Mouse (Mus musculus): ENCODE measurements at regions not wholly inside any gene's neighbourhood (a gene's known extent, or its start where the extent isn't known, plus 50 kb on each side); places are given as distances from the start of the nearest gene placed in this dataset.
"Not testable (repeated sequence)": the region's sequence is repeated elsewhere in the genome, so short reads cannot be mapped to it uniquely, and the experiment has no call there.

DNA sequence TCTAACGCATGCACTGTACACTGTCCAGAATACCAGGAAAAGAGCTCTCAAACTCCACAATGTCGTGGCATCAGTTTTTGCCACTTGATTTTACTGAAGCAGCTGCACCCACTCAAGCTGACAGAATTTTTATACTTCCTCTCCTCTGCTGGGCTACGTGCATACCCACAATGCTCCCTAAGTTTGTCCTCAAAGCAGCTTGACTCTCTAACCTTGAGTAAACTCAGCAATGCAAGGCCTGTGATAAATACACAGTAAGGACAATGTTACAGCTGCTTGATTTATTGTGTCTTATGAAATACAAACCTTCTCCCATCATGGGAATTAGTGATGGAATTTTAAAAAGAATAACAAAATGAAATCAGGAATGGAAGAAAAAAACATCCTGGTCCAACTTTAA is 129.7 kb downstream of the Trmt11 start:
- no peak overlapping the region for H3K4me3 ChIP-seq (replicated peaks)
- no peaks in the 10 kb centered on the region for H3K27me3 ChIP-seq
- no peak overlapping the region for H3K9ac ChIP-seq (replicated peaks)
- H3K4me2 ChIP-seq (replicated peaks): no peak overlapping the region
- no peak overlapping the region for H3K27ac ChIP-seq
- H3K9me3 ChIP-seq: no peaks in the 10 kb centered on the region
- ATAC-seq: no peak
- 84% methylated on average over 3 of the region's 3 CpGs for WGBS
- no peaks in the 10 kb centered on the region for H3K4me1 ChIP-seq (replicated peaks)
- no peaks in the 10 kb centered on the region for H3K36me3 ChIP-seq

DNA sequence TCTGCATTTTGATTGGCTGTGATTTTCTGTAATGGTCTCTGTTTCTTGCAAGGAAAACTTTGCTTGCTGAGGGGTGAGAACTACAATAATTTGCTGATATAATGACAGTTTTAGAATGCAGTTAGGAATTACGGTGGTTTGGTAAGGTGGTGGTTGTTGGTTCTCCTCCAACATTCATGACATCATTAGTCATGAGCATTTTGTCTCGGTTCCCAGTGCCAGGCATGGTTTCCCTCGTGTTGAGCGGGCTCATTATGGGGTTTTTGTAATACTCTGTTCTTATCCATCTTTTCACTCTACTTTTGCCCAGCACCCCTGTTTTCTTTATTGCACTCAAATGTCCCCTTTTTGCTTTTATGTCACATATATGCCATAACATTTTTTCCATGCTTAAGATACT is 149.9 kb downstream of the Trmt11 start:
- no peak for ATAC-seq
- Histone ChIP-seq H3K9ac (replicated peaks) (no peak overlapping the region), H3K27ac (no peak overlapping the region), H3K4me3 (replicated peaks) (no peak overlapping the region), H3K27me3 (no peaks in the 10 kb centered on the region), H3K4me2 (replicated peaks) (no peak overlapping the region), H3K36me3 (no peaks in the 10 kb centered on the region), H3K4me1 (replicated peaks) (no peaks in the 10 kb centered on the region), H3K9me3 (no peaks in the 10 kb centered on the region)
- 93% methylated on average over 4 of the region's 4 CpGs for WGBS

DNA sequence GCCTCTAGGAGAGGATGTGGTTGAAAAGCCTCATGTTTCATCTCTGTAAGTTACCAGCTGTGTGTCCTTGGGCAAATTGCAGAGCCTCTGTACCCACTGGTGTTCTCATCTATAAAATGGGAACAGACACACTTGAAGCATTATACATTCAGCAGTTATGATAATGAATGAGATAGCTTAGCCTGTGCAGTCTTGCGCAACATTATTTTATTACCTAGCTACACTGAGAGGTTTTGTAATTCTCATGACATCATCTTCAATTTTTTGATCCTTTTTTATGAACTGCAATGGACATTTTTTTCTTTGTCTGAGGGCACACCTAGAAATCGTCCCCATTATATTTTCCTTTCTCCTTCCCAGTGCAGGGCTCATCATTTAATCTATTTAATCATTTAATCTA is 153.5 kb downstream of the Trmt11 start:
- ATAC-seq: no peak
- Histone ChIP-seq H3K27me3 (no peaks in the 10 kb centered on the region), H3K27ac (no peak overlapping the region), H3K4me3 (replicated peaks) (no peak overlapping the region), H3K36me3 (no peaks in the 10 kb centered on the region), H3K4me2 (replicated peaks) (no peak overlapping the region), H3K4me1 (replicated peaks) (no peaks in the 10 kb centered on the region), H3K9me3 (no peaks in the 10 kb centered on the region), H3K9ac (replicated peaks) (no peak overlapping the region)
- 84% methylated on average over 2 of the region's 2 CpGs for WGBS

DNA sequence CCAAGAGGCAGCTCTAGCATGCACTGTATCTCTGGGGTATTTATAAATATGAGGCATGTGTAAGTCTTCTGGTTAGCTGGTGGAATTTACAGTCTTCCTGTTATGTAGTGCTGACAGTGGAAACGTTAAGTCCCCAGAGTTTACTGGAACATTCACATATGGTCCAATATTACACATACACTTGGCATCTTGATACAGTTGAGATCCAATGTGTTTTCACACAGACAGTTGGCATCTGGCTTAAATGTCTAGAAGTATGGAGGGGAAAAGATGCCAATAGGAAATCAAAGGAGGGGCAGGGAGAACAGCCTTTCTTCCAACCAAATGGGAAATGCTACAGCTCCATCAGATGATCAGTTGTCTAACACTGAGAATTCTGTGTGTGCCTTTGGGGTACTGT is 154.0 kb downstream of the Trmt11 start:
- H3K9me3 ChIP-seq: no peaks in the 10 kb centered on the region
- H3K9ac ChIP-seq (replicated peaks): no peak overlapping the region
- no peaks in the 10 kb centered on the region for H3K36me3 ChIP-seq
- no peaks in the 10 kb centered on the region for H3K27me3 ChIP-seq
- no peak overlapping the region for H3K4me2 ChIP-seq (replicated peaks)
- 90% methylated on average over 1 of the region's 1 CpGs for WGBS
- no peak for ATAC-seq
- H3K27ac ChIP-seq: no peak overlapping the region
- H3K4me1 ChIP-seq (replicated peaks): no peaks in the 10 kb centered on the region
- H3K4me3 ChIP-seq (replicated peaks): no peak overlapping the region

DNA sequence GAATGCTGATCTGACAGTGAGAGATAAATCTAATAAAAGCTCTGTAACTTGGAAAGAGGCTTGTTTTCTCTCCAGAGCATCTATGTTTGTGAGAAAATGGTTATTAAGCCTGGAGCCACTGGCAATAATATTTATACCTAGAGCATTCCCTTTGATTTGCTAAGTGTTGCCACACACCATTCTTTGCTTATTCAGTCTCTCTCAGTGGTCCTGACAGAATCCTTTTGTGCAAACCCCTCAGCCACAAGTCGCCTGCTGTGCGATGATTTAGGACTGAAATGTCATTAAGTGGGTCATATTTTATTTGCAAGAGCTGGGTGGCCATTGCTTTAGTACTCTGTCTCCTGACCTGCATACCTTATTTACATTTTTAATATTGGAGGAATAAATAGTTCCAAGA is 160.7 kb downstream of the Trmt11 start:
- Histone ChIP-seq H3K36me3 (no peaks in the 10 kb centered on the region), H3K9ac (replicated peaks) (no peak overlapping the region), H3K4me3 (replicated peaks) (no peak overlapping the region), H3K4me2 (replicated peaks) (no peak overlapping the region), H3K4me1 (replicated peaks) (peaks cover 8% of the 10 kb centered on the region), H3K27ac (no peak overlapping the region), H3K9me3 (no peaks in the 10 kb centered on the region), H3K27me3 (no peaks in the 10 kb centered on the region)
- no peak for ATAC-seq
- 23% methylated on average over 2 of the region's 2 CpGs for WGBS

DNA sequence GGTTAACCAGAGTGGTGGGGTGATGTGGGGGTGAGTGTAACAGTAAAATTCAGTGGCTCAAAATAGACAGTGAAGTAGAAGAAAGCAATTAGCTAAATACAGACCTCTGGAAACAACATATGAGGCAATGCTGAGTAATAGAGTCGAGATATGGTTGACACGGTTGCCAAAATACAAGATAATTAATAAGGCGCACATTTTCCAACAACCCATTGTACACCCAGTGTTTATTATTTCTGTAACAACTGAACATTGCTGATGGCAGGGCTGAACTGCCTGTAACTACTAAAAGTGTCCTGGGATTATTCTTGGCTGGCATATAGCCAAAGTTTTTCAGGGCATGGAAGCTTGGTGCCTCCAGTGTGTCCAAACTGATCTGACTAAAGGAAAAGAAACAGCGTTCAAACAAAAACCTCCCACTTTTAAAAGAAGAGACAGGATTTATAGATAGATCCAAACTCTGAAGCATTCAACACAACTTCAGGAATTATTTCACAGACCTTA is 174.1 kb downstream of the Trmt11 start:
- Histone ChIP-seq H3K27me3 (no peaks in the 10 kb centered on the region), H3K27ac (no peak overlapping the region), H3K4me3 (replicated peaks) (no peak overlapping the region), H3K9ac (replicated peaks) (no peak overlapping the region), H3K4me2 (replicated peaks) (no peak overlapping the region), H3K36me3 (no peaks in the 10 kb centered on the region), H3K4me1 (replicated peaks) (no peaks in the 10 kb centered on the region), H3K9me3 (no peaks in the 10 kb centered on the region)
- ATAC-seq: no peak
- WGBS: 82% methylated on average over 4 of the region's 4 CpGs

DNA sequence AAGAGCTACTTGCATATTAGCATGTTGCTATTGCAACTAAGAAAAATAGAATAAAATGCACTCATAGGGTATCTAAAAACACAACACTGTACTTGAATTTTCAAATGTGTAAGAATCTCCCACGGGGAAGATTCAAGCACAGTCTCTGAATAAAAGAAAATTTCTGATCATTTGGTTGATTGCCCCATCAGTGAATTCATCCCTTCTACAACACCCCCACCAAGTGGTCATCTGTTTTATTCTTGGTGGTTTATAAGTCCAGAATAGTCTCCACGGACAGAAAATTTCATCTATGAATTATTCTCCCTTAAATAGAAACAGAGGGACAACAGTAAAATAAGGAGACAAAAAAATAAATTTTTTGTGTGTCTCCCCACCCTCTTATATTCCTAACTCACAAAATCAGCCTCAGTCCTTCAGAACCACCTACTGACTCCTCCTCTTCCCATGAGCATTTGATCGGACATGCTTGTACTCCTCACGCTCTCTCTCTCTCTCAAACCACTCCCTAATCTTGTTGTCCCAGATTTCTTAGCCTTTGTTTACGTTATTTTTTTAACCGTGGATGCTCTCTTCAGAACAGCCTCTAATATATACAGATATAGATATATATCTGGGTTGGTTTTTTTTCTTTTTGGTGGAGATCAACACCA is 181.0 kb downstream of the Trmt11 start:
- Histone ChIP-seq H3K27ac (no peak overlapping the region), H3K9me3 (no peaks in the 10 kb centered on the region), H3K9ac (replicated peaks) (no peak overlapping the region), H3K4me1 (replicated peaks) (no peaks in the 10 kb centered on the region), H3K27me3 (no peaks in the 10 kb centered on the region), H3K4me3 (replicated peaks) (no peak overlapping the region), H3K4me2 (replicated peaks) (no peak overlapping the region), H3K36me3 (no peaks in the 10 kb centered on the region)
- WGBS: 42% methylated on average over 6 of the region's 6 CpGs
- peak; percentile 65; the same call in 1 of the 2 replicates for ATAC-seq

DNA sequence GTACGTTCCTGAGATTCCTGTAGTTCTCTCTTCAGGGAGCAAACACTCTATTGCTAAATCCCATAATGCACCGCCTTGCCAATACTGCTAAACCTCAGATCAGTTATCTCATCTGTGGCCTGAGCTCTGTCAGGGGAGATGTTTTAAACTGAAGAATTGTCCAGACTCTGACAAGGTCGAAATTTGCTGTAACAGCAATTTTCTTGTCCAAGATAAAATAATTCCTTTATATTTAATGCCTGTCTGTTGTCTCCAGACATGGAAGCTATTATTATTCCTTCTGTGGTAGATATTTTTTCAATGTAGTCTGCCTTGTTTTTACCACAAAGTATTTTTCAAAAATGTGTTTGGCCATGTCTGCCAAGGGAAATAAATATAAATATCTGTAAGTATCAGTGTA is 184.2 kb downstream of the Trmt11 start:
- no peak for ATAC-seq
- Histone ChIP-seq H3K4me2 (replicated peaks) (no peak overlapping the region), H3K4me1 (replicated peaks) (no peaks in the 10 kb centered on the region), H3K27me3 (peaks cover 8% of the 10 kb centered on the region), H3K4me3 (replicated peaks) (no peak overlapping the region), H3K9me3 (no peaks in the 10 kb centered on the region), H3K36me3 (no peaks in the 10 kb centered on the region), H3K9ac (replicated peaks) (no peak overlapping the region), H3K27ac (no peak overlapping the region)
- WGBS: 64% methylated on average over 3 of the region's 3 CpGs

DNA sequence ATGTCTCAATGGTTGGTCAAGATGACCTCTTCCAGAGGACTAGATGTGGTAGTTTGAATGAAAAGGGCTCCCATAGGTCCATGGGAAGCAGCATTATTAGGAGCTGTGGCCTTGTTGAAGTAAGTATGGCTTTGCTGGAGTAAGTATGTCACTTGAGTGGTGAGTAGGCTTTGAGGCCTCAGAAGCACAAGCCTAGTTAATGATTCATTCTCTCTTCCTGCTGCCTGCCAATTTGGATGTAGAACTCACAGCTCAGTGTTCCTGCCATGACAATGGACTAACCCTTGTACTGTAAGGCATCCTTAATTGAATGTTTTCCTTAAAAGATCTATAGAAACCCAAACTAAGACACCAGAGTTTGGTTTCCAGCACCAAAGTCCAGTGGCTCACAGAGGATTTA is 188.8 kb downstream of the Trmt11 start:
- Histone ChIP-seq H3K4me2 (replicated peaks) (no peak overlapping the region), H3K36me3 (no peaks in the 10 kb centered on the region), H3K4me3 (replicated peaks) (no peak overlapping the region), H3K27ac (no peak overlapping the region), H3K9me3 (no peaks in the 10 kb centered on the region), H3K27me3 (peaks cover 26% of the 10 kb centered on the region), H3K4me1 (replicated peaks) (no peaks in the 10 kb centered on the region), H3K9ac (replicated peaks) (no peak overlapping the region)
- no peak for ATAC-seq

DNA sequence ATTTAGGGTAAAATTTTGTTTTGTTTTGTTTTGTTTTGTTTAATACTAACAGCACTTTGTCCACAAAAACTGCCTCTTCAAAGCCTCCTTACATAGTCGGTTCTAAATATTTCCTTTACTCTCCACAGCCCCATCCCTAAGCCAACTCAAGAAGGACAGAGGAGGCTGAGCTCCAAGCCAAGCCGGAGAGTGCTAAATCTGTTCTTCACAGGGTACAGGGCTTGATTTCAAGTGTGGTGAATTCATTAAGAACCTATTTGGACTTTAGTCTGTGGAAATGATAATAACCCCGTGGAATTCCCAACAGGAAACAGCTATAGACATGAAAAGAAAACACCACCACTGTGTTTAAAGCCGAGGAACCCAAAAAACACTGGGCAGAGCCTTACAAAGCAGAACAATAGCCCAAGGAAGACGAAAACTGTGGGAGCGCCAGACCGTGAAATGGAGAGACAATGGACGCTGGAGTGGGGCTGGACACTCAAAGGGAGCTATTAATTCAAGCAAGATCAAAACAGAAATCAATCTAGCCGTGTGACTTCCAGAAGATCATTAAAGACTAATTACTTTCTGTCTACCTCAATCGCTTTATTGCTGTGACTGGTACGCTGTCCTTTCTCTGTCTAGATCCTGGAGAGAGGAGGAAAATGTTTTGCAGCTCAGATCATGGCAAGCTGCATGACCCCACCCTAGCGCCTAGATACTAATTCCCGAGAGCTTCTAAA is 194.7 kb downstream of the Trmt11 start:
- Histone ChIP-seq H3K27ac (peak overlapping the region; percentile 40; the same call in 1 of the 2 replicates), H3K4me3 (replicated peaks) (peak overlapping the region; percentile 14; the same call in 1 of the 2 replicates), H3K27me3 (peaks cover 39% of the 10 kb centered on the region), H3K36me3 (no peaks in the 10 kb centered on the region), H3K9ac (replicated peaks) (0 out of 2 replicates have a peak overlapping the region, but pooled peaks have one; percentile 32), H3K4me1 (replicated peaks) (peaks cover 10% of the 10 kb centered on the region), H3K4me2 (replicated peaks) (peak overlapping the region; percentile 48), H3K9me3 (no peaks in the 10 kb centered on the region)
- 2% methylated on average over 13 of the region's 13 CpGs for WGBS
- peak; percentile 94 for ATAC-seq

DNA sequence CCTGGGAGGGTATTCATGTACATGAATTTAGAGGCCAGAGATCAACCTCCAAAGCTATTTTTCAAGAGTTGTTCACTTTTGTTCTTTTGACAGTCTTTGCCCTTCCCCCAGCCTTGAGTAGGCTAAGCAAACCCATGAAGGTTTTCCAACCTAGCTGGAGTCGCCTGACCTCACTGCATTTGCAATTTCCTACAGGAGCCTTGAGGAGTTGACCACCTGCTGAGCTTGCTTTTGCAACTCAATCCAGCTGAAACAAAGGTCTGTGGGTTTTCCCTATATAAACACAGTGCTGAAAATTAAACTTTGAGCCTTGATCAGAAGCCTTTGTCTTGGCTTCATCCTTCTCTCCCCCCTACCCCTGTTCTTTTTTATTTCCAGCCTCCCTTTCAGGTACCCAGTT is 170.2 kb upstream of the Cenpw start:
- no peak for ATAC-seq
- no peak overlapping the region for H3K27ac ChIP-seq
- H3K9me3 ChIP-seq: no peaks in the 10 kb centered on the region
- no peak overlapping the region for H3K4me2 ChIP-seq (replicated peaks)
- WGBS: 7% methylated on average over 1 of the region's 1 CpGs
- H3K4me3 ChIP-seq (replicated peaks): no peak overlapping the region
- H3K36me3 ChIP-seq: no peaks in the 10 kb centered on the region
- no peaks in the 10 kb centered on the region for H3K4me1 ChIP-seq (replicated peaks)
- H3K27me3 ChIP-seq: no peaks in the 10 kb centered on the region
- no peak overlapping the region for H3K9ac ChIP-seq (replicated peaks)

DNA sequence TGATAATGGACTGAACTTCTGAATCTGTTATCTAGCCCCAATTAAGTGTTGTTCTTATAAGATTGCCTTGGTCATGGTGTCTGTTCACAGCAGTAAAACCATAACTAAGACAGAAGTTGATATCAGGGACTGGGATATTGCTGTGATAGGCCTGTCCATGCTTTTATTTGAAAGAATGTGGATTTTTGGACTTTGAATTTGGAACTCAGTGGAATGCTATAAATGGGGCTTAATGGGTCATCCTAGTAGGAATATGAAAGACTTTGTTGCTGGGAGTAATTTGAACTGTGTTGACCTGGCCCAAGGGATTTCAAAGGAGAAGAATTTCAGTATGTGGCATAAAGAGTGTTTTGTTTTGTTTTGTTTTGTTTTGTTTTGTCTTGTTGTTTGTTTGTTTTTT is 160.5 kb upstream of the Cenpw start:
- not testable (repeated sequence) for H3K9ac ChIP-seq (replicated peaks); H3K4me3 ChIP-seq (replicated peaks); H3K27ac ChIP-seq; ATAC-seq; H3K27me3 ChIP-seq; H3K36me3 ChIP-seq; H3K9me3 ChIP-seq; H3K4me1 ChIP-seq (replicated peaks); H3K4me2 ChIP-seq (replicated peaks)

DNA sequence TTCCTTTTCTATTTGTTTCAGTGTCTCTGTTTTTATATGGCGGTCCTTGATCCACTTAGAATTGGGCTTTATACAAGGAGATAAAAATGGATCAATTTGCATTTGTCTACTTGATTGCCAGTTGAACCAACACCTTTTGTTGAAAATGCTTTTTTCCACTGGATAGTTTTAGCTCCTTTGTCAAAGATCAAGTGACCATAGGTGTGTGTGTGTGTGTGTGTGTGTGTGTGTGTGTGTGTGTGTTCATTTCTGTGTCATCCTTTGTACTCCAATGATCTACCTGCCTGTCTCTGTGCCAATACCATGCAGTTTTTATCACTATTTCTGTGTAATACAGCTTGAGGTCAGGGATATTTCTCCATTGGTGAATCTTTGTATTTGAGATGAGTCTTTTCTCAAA is 158.7 kb upstream of the Cenpw start:
- WGBS: 97% methylated on average over 1 of the region's 1 CpGs
- Histone ChIP-seq H3K27ac (no peak overlapping the region), H3K9me3 (no peaks in the 10 kb centered on the region), H3K4me1 (replicated peaks) (no peaks in the 10 kb centered on the region), H3K36me3 (no peaks in the 10 kb centered on the region), H3K9ac (replicated peaks) (no peak overlapping the region), H3K4me2 (replicated peaks) (no peak overlapping the region), H3K27me3 (no peaks in the 10 kb centered on the region), H3K4me3 (replicated peaks) (no peak overlapping the region)
- no peak for ATAC-seq
